ENCODE assay signal across 7 mouse cellular contexts in genomic region chr6:54429447-54430194, GRCm38 (mm10). TPM values are rescaled to one million over a fixed set of nuclear protein-coding genes. Genes with fewer than 3 reads are reported as not detected.
DNase-seq lines count a peak whose midpoint lies in the region; ATAC-seq and TF ChIP-seq lines count a peak whose summit lies in the region.

TSS of gene Wipf3 (plus strand) at chr6:54429603.

- peak within 1 kb of the TSS; percentile 67 for H3K9ac ChIP-seq in limb, embryonic 13.5 days
- H3K9ac ChIP-seq in midbrain, embryonic 15.5 days = peak within 1 kb of the TSS; percentile 56

- no peak within 1 kb of the TSS for H3K27ac ChIP-seq in bone marrow macrophage, adult 2 months (ENCODE audit: insufficient read depth, low read depth, low read length)
- no peak within 1 kb of the TSS for H3K27ac ChIP-seq in limb, embryonic 13.5 days
- peak within 1 kb of the TSS; percentile 42; the same call in 1 of the 2 replicates for H3K27ac ChIP-seq in midbrain, embryonic 15.5 days

- TF ChIP-seq CTCF in bone marrow macrophage, adult 2 months (IDR thresholded peaks at IDR 0.05; ENCODE audit: low read depth, low read length) = no peak

- H3K4me3 ChIP-seq in bone marrow macrophage, adult 2 months (ENCODE audit: insufficient read depth, low read length) = 0 out of 2 replicates have a peak within 1 kb of the TSS, but pooled peaks have one; percentile 4
- H3K4me3 ChIP-seq in limb, embryonic 13.5 days = peak within 1 kb of the TSS; percentile 58
- peak within 1 kb of the TSS; percentile 55 for H3K4me3 ChIP-seq in midbrain, embryonic 15.5 days

- H3K27me3 ChIP-seq in limb, embryonic 13.5 days = peaks cover 56% of the 10 kb centered on the region
- H3K27me3 ChIP-seq in midbrain, embryonic 15.5 days (replicated peaks) = no peaks in the 10 kb centered on the region

- DNase-seq in embryo, embryonic 10.5 days (ENCODE audit: low spot score) = peak; percentile 71
- DNase-seq in heart, adult 18-20 months = peak; percentile 74 to 83
- peak; percentile 82 for DNase-seq in kidney, adult 18-20 months
- peak; percentile 85 for DNase-seq in testis, postnatal 10 days (ENCODE audit: low spot score)

- no peaks in the 10 kb centered on the region for H3K36me3 ChIP-seq in limb, embryonic 13.5 days
- H3K36me3 ChIP-seq in midbrain, embryonic 15.5 days (replicated peaks) = no peaks in the 10 kb centered on the region

- peak within 1 kb of the TSS; percentile 96 for H3K4me2 ChIP-seq in limb, embryonic 13.5 days (replicated peaks)
- H3K4me2 ChIP-seq in midbrain, embryonic 15.5 days = peak within 1 kb of the TSS; percentile 70

- TF ChIP-seq POLR2A in bone marrow macrophage, adult 2 months (IDR thresholded peaks at IDR 0.05; ENCODE audit: borderline replicate concordance, low read depth, low read length) = no peak

- WGBS in limb, embryonic 13.5 days = under 1% methylated on average over 65 of the region's 71 CpGs
- under 1% methylated on average over 67 of the region's 71 CpGs for WGBS in midbrain, embryonic 15.5 days

- ATAC-seq in limb, embryonic 13.5 days (ENCODE audit: low FRiP score, low read depth) = peak; percentile 75
- peak; percentile 87 for ATAC-seq in midbrain, embryonic 15.5 days (replicated peaks)

- no peaks in the 10 kb centered on the region for H3K9me3 ChIP-seq in limb, embryonic 13.5 days
- H3K9me3 ChIP-seq in midbrain, embryonic 15.5 days = no peaks in the 10 kb centered on the region

- no peaks in the 10 kb centered on the region for H3K4me1 ChIP-seq in bone marrow macrophage, adult 2 months (ENCODE audit: control insufficient read depth, insufficient read depth, low read length)
- H3K4me1 ChIP-seq in limb, embryonic 13.5 days = peaks cover 26% of the 10 kb centered on the region
- H3K4me1 ChIP-seq in midbrain, embryonic 15.5 days = peaks cover 43% of the 10 kb centered on the region

RNA-seq across cellular contexts. Expression of gene Wipf3, which starts in this region (rescaled TPM):
- polyA plus RNA-seq in bone marrow macrophage, adult 2 months (2012; ENCODE audit: insufficient read depth, insufficient read length, missing spikeins) = not detected in 2 replicates
- 10 to 100 TPM; 28.6 to 32.7 TPM for total RNA-seq in heart, adult 18-20 months (2021)
- polyA plus RNA-seq in limb, embryonic 13.5 days (2015; fragmentation: Nextera tagmentation; extraction: Ambion mirVana) = 1.6 and 2.1 TPM in 2 replicates
- polyA plus RNA-seq in midbrain, embryonic 15.5 days (2015; fragmentation: Nextera tagmentation; extraction: Ambion mirVana) = 4.2 and 4.3 TPM in 2 replicates

Comparison
In these comparisons a context has a peak if more than half of its experiments do, and no peak if none do; other contexts are left out.
1. H3K4me3 ChIP-seq: peak in every context shown above with its lines; median percentile 58 in limb, embryonic 13.5 days; 55 in midbrain, embryonic 15.5 days; 4 in bone marrow macrophage, adult 2 months.